Mouse (Mus musculus) kidney, adult 11 months (tissue): ENCODE measurements around the gene Cmah.

Experiments used
- DNase-seq: peaks from one replicate; pipeline ENCODE4 v3.0.0; 2022

The Cmah gene

GRCm38 (mm10) chr13:24418814-24419213 is 91.6 kb downstream of the Cmah start:
- no peak for DNase-seq

DNA sequence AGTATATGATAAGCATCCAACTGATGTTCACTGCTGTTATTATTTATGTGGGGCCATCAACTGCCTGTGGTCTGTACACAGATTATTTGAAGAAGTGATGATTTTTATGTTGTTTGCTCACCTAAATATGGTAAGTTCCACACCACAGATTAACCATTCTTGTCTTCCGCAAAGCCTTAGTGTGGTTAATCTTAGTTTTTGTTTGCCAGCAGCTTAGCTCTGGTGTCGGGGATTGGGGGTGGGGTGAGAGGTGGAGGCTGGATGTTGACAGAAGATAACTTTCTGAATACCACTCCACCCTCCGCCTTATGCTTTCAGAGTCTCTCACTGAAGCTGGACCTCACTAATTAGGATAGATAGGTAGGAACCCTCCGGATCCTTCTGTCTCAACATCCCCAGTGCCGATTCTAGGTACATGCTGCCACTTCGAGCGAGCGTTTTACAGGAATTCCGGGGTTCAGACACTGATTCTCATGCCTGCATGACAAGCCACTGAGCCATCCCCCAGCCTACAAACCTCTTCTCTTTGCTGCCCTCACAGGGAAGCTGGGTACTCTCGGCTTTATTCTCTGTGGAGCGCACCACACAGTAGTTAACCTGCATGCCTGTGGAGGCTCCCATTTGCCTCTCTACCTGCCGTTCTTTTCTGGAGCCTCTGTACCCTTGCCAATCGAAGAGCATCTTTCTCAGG is 92.5 kb downstream of the Cmah start:
- DNase-seq, result no peak

DNA sequence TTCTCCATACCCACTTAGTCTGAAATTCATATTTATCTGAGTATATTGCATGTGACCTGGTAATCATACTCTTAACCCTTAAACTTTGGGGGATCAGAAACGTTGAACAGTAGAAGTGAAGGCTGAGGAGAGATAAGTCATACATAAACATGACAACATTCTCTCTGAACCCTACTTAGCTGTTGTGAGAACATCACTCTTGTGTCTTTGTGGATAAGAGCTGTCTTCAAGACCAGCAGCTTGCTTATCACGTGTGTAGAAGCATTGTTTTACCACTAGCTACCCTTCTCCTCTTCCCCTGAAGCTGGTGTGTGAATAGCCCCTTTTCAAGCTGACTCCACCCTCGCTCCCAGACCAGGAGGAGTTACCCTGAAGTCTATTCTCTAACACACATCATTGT is 94.8 kb downstream of the Cmah start:
- DNase-seq, result no peak

DNA sequence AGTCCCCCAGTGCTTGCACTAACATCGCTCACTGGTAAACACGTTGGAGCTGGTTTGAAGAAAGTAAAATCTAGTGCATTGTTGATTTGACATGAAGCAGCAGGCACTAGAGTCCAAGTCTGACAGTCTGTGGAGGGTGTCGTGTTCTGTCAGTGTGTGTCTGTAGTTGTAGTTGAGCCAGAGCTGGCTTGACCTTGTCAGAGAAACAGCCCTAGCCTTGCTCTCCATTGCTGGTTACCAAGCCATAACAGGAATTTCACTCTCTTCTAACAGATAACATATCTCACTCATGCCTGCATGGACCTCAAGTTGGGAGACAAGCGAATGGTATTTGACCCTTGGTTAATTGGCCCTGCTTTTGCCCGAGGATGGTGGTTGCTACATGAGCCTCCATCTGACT is 103.0 kb downstream of the Cmah start:
- no peak for DNase-seq

GRCm38 (mm10) chr13:24431593-24431992 is 104.4 kb downstream of the Cmah start:
- no peak for DNase-seq

DNA sequence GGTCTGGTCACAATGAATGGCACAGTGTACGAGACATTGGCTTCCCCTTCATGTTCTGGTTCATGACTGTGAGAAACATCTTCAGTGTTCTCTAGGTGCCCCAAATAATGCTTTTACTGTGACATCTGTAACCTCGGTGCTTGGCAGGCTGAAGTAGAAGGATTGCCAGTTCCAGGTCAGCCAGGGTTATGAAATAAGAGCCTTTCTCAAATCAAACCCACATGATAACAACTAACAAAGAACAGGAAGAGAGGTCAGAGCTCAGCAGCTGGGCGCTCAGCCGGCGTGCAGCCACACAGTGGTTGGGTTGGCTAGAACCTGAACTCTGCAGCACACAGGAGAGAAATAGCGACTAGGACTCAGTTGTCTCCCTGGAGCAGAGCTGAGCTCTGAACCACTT is 115.1 kb downstream of the Cmah start:
- DNase-seq, result peak; percentile 10

DNA sequence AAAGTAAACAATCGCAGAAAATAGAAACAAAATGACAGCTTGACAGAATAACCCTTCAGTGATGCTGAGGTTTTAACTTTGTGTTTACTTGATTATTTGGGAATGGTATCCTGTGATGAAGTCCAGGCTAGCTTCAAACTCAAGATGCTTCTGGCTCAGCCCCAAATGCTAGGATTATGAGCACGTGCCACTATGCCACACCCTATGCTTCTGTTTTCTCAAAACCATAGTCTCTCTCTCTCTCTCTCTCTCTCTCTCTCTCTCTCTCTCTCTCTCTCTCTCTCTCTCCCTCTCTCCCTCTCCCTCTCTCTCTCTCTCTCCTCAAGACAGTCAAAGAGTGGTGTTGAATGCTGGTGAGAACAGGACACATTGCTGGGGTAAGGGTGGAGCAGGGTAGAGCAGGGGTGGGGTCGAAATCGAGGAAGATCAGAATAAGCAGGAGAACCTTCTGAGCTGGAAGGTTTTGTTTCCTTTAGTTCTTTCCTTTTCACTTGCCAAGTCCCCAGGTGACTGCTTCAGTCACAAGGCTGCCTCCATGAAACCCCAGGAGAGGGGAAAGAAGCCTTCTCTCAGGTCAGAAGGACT is 116.7 kb downstream of the Cmah start:
- DNase-seq, result no peak

DNA sequence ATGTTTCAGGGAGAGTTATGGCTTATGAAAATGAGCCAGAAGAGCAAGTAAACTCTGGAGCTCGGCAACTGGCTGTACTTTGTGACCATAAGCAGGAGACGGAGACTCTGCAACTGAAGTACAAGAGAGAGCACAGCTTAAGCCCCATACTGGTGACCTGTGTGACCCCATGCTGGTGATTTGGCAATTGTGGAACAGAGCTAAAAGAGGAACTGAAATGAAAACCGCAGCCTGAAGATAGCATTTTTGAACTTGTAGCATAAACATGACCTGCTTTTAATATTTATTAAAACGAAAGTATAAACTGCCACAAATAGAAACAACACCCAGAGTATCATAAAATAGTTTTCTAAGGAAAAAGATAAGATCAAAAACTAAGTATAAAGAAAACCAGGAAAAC is 117.5 kb downstream of the Cmah start:
- no peak for DNase-seq

DNA sequence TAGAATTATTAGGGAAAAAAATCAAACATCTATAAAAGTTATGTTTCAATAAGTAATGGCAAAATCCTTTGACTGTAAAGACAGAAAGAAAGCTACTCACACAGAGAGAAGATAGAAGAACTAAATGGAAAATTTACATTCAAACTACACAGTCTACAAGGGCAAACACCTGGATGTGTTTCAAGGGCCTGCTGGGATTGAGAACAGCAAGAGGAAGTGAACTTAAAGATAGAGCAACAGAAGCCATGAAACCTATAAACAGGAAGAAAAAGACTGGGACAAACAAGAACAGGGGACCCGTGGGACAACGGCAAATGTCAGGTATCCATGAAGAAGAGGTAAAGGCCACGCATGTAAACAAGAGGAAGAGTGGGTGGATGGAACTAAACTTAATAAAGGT is 118.0 kb downstream of the Cmah start:
- no peak for DNase-seq

DNA sequence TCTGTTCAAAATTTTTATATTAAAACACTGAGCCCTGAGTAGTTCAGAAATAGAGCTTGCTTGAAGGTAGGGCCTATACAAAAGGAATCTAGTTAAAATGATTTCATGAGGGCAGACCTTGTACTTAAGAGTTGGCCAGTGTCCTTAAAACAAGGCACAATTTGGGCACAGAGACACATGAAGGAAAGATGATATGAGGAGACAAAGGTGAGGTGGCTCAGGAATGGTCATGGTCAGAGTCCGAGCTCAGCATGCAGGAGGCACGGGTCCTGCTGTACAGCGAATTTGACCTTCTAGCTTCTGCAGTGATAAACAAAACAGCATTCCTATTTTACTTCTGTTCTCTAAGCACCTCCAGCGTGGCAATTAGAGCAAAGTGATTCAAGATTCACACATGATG is 118.9 kb downstream of the Cmah start:
- no peak for DNase-seq

DNA sequence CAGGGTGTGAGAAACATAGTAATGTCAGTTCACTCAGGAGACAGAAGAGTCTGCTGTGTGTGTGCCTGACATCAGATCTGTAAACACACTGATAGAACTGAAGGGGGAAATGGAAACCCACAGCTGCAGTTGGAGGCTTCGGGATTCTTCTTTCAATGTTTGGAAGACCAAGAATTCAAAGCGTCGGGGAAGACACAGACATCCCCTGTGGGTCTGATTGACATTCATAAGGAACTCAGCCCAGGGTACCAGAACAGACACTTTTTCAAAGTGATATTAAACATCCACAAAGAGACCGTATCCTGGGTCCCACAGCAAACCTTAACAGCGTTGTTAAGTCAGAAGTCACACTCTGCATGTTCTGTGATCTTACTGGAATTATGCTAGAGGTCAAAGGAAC is 119.8 kb downstream of the Cmah start:
- DNase-seq, result no peak

DNA sequence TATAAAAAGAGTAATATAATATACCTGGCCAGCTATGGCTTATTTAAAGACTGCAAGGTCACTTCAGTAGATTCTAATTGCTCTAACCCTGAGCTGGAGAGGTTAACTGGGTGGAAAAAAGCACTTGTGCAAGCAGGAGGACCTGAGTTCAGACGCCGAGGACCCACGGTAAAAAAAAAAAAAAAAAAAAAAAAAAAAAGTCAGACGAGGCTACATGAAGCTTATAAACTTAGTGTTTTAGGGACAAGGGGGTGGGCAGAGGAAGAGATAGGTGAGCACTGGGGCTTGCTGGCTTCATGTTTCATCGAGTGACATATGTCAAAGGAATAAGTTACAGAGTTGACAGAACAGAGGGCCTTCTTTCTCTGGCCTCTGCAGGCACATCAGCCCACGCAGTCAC is 121.4 kb downstream of the Cmah start:
- DNase-seq, result no peak

GRCm38 (mm10) chr13:24451455-24451854 is 124.3 kb downstream of the Cmah start:
- no peak for DNase-seq

DNA sequence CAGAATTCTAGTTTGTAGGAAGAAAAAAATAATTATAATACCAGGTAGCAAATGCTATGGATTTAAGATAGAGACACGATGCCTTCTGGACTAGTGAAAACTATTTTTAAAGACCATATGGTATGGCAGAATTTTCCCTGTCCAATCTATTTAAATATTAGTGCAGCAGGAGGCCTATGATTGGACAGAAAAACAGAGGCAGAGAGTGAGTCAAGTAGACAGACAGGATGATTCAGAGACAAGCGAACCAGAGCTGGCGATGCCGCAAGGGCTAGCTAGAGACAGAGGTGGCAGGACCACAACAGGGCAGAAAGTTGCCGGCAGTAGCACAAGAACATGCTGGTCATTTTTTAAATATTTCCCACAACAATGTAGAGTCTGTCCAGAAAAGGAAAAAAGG is 126.5 kb downstream of the Cmah start:
- DNase-seq, result no peak

DNA sequence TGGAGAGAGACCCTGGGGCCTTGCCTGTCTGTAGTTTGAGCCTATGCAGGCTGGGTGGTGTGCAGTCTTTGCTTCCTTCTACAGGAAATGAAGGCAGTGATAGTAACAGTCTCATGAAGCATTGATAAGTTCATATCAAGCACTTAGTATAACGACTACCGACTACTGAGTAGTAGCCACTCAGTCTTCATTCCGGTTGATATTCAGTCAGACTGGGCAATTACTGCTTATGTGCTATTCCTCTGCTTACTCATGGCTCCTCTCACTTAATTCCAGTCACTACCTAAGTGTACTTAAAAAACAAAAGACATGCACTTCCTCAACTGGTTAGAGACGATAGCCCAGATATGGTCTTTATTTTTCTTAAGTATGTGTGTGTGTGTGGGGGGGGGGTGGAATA is 129.2 kb downstream of the Cmah start:
- DNase-seq, result no peak

DNA sequence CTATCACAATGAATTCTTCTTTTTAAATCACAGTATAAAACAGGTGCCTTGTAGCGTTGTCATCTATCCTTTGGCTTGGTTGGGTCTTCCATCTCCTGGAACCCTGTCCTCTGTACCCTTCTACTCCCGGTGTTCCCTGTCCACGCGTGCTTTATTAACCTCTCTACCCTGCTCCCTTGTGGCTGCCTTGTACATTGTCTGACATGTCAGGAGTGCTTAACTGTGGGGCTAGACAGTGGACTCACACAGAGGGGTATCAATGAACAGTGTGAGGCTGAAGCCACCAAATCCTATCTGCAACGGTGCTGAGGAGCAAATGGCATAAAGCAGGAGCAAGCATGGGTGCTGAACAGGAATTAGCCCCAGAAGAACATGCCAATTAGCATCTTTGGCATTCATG is 133.3 kb downstream of the Cmah start:
- DNase-seq, result no peak

DNA sequence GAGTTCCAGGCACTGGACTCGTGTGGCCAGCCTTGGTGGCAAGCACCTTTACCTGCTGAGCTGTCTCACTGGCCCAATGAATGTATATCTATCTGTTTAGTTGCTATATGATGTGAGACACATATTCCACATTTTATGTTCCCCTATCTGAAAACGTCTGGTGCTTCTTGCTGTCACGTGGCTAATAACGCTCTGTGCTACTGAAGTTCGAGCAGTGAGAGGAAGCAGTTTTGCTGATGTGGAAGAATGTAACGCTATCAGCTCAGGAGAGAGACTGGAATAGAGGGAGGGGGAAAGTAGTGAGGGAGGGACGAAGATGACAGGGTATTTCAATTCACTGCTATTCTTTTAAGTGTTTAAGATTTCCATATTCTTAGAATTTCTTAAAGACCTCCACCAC is 136.6 kb downstream of the Cmah start:
- no peak for DNase-seq

GRCm38 (mm10) chr13:24466027-24466426 is 138.8 kb downstream of the Cmah start:
- no peak for DNase-seq

DNA sequence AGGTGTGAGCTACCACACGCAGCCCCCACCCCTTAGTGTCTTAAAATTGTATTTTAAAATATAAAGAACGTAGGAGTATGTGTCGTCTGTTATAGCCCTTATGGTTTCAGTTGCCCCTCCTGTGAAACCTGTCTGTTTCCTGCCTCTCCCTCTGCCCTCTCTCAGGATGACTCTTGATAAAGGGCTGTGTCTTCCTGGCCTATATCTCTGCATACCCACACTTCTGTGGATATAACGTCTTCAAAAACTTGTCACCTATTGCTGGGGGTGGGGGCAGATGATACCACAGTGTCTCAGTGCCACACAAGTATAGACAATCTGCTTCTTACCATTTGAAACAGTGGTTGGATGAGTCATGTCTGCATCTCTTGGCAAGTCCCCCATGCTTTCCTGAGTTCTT is 140.6 kb downstream of the Cmah start:
- no peak for DNase-seq

GRCm38 (mm10) chr13:24477564-24477963 is 150.4 kb downstream of the Cmah start:
- DNase-seq, result no peak

DNA sequence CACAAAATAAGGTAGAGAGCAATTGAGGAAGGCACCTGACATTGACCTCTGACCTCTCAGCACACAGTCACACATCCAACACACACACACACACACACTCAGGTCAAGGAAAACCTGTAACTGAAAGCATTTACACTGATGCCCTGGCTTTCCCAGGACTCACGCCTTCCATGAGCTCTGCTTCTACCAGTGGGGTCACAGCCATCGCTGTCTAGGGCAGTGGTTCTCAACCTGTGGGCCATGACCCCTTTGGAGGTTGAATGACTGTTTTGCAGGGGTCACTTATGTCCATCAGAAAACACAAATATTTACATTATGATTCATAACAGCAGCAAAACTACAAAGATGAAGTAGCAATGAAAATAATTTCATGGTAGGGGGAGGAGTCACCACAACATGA is 152.3 kb downstream of the Cmah start:
- no peak for DNase-seq

- DNase-seq, result no peak
Observed at GRCm38 (mm10) chr13:24480824-24481223, 153.6 kb downstream of the Cmah start.

GRCm38 (mm10) chr13:24481615-24482295 is 154.6 kb downstream of the Cmah start:
- peak; percentile 8 for DNase-seq

- no peak for DNase-seq
Observed at GRCm38 (mm10) chr13:24483691-24484090, 156.5 kb downstream of the Cmah start.

DNA sequence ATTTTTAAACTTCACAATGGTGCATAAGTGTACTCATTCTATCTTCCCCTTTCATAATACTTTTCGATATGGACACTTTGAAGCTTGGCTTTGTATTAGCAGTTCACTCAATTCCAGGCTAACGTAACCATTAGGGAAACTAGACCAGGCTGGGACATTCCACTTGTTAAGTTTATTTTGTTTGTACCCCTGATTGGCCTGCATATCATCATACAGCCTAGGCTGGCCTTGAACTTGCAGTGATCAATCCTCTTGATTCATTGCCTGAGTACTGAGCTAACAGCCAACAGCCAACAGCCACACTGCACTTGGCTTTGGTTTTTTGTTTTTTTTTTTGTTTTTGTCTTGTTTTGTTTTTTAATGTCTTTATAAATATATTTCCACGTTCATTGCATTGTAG is 157.6 kb downstream of the Cmah start:
- no peak for DNase-seq
